Comparison of ENCODE assay signal across 12 mouse cellular contexts in the genomic region with DNA sequence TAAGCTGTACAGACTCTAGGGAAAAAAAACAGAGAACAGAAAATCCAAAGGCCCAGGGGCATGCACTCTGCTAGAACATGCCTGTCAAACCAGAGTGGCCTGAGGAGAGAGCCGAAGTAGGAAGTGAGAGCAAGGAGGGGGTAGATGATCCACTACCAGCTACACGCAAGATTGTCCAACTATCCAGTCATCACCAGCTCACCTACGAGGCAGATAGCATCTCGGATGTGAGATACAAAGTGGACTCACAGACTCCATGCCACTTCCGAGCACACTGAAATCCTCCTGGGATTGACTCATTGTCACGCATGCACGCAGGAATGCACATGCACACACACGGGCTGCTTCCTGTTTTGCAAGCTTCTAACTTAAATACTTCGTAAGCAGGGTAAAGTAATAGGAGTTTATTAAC. TPM values are rescaled to one million over a fixed set of nuclear protein-coding genes. Genes with fewer than 3 reads are reported as not detected.
DNase-seq lines count a peak whose midpoint lies in the region; ATAC-seq and TF ChIP-seq lines count a peak whose summit lies in the region.
"Had no signal": no experiment of that assay in that cellular context is flagged by ENCODE, and none has a peak within 500 bp of the region (broad histone marks: within the 10 kb centered on the region; RNA-seq: fewer than 3 reads in every experiment).

No protein-coding gene starts in this region.

- CTCF ChIA-PET in Patski (lab: Charles Lee), result interaction anchor here (0.8 to 1.1 kb wide), 4 partner anchors 9 to 51 kb away, joined by 3 to 4 read pairs (median 3); no protein-coding TSS in a partner anchor

- no peak for TF ChIP-seq CTCF in Patski (IDR thresholded peaks at IDR 0.05)

- in situ Hi-C loops in Patski (cut with MboI; ENCODE audit: low pct_unique_long_range_greater_than_20kb), result no loop called here

- DNase-seq in layer of hippocampus, adult 9-11 months, result peak; percentile 38
- no peak for DNase-seq in layer of hippocampus, postnatal 36 days
- DNase-seq in B cell, adult 2 months, result peak; percentile 55
- DNase-seq in Patski (ENCODE audit: low read depth, low spot score), result peak; percentile 73
- no peak for DNase-seq in right cerebral cortex, postnatal 36 days (ENCODE audit: low spot score in 2 of 2)
- no peak for DNase-seq in right cerebral cortex, postnatal 10 days (ENCODE audit: low spot score in 2 of 2)
- DNase-seq: lung, embryonic 14.5 days had no signal

- POLR2A ChIA-PET in Patski (lab: Charles Lee), result interaction anchor here (1.3 to 1.8 kb wide), 2 partner anchors 10 to 22 kb away, joined by 3 to 6 read pairs; no protein-coding TSS in a partner anchor

- ATAC-seq in Patski, result peak; percentile 95
- peak; percentile 93 for ATAC-seq in megakaryocyte, adult 5-6 weeks (ENCODE audit: poor library complexity, severe bottlenecking)
- no peak for ATAC-seq in CD4-positive, CD25-positive, alpha-beta regulatory T cell, adult 4 months
- ATAC-seq: forebrain, embryonic 14.5 days; intestine, postnatal 0 days had no signal

- no peaks in the 10 kb centered on the region for H3K27me3 ChIP-seq in Patski

RNA-seq across cellular contexts. Expression of gene Depdc7, which starts 10.6 kb away (rescaled TPM):
- 1 to 10 TPM; 1.9 to 2.2 TPM for total RNA-seq in layer of hippocampus, postnatal 36 days (2021)
- 19.8 TPM for polyA plus RNA-seq in Patski (2021)
- 14.2 and 15.3 TPM in 2 replicates for total RNA-seq in megakaryocyte, adult 5-6 weeks (2015)
- total RNA-seq in megakaryocyte, adult 5-6 weeks (2017), result 14.0 and 20.2 TPM in 2 replicates
- polyA plus RNA-seq in CD4-positive, CD25-positive, alpha-beta regulatory T cell, adult 4 months (2017; shearing (Covaris generic)), result not detected

RNA-seq across cellular contexts. Expression of gene Pin1rt1, which starts 15.9 kb away (rescaled TPM):
- total RNA-seq in layer of hippocampus, postnatal 36 days (2021), result not detected
- 0.06 TPM for polyA plus RNA-seq in Patski (2021)
- total RNA-seq in megakaryocyte, adult 5-6 weeks (2015), result not detected in 2 replicates
- total RNA-seq in megakaryocyte, adult 5-6 weeks (2017), result not detected in 2 replicates
- polyA plus RNA-seq in CD4-positive, CD25-positive, alpha-beta regulatory T cell, adult 4 months (2017; shearing (Covaris generic)), result not detected
- polyA plus RNA-seq: forebrain, embryonic 14.5 days; heart, embryonic 14.5 days; intestine, postnatal 0 days; lung, embryonic 14.5 days had no signal

RNA-seq across cellular contexts. Expression of gene Tcp11l1, which starts 20.1 kb away (rescaled TPM):
- total RNA-seq in layer of hippocampus, postnatal 36 days (2021), result 10 to 100 TPM; 40.8 to 44.0 TPM
- 26.0 TPM for polyA plus RNA-seq in Patski (2021)
- 10.6 and 14.6 TPM in 2 replicates for total RNA-seq in megakaryocyte, adult 5-6 weeks (2015)
- 3.0 and 6.7 TPM in 2 replicates for total RNA-seq in megakaryocyte, adult 5-6 weeks (2017)
- under 1 TPM in 1 of 2 experiments, not detected in 1; 0.73 TPM for polyA plus RNA-seq in CD4-positive, CD25-positive, alpha-beta regulatory T cell, adult 4 months (2017; shearing (Covaris generic))

Comparison
In these comparisons a context has a peak if more than half of its experiments do, and no peak if none do; other contexts are left out.
1. DNase-seq: peak in layer of hippocampus, adult 9-11 months (single experiment), B cell, adult 2 months (2 of 2) and Patski (single experiment); none in layer of hippocampus, postnatal 36 days (0 of 2), right cerebral cortex, postnatal 36 days (0 of 2) and right cerebral cortex, postnatal 10 days (0 of 2).
2. RNA of gene Depdc7, which starts 10.6 kb away (total RNA-seq): 14.0 to 20.2 TPM in megakaryocyte, adult 5-6 weeks; 1.9 to 2.2 TPM in layer of hippocampus, postnatal 36 days; every median in the first group is over 4 times any median in the second.